Mouse (Mus musculus): ENCODE measurements around the gene Wdr53. TPM values are rescaled to one million over a fixed set of nuclear protein-coding genes. Genes with fewer than 3 reads are reported as not detected.

Gene Wdr53
- polyA plus RNA-seq (2014; fragmentation: Nextera tagmentation; extraction: Ambion mirVana): 17.4 and 20.3 TPM in 2 replicates

DNA sequence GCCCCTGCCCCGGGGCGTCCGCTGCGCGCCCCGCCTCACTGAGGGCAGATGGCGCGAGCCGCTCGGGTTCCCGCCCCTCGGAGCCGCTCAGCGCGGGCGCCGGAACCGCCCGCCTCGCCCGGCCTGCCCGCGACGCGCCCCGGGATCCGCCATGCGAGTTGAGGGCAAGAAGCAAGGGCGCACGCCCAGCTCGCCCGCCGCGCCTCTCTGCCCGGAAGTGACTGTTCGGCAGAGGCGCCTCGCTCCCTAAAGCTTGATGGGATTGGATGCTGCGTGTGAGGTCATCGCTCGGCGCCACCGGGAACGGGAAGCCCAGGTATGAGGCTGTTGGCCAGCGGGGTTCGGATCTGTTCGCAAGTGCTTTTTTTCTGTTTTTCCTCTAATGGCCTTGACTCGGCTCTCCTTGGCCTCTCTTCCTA is at the start of gene Wdr53, which contains the start of gene Fbxo45:
Gene Wdr53 (plus strand): TSS at position 276 of the 419 bp plus-strand sequence.
Gene Fbxo45 (minus strand): TSS at position 207 of the 419 bp plus-strand sequence.
- DNase-seq (ENCODE audit: low spot score) (peak; percentile 98), ATAC-seq (replicated peaks; ENCODE audit: low FRiP score) (peak; percentile 97)
- WGBS: under 1% methylated on average over 42 of the region's 48 CpGs
- Histone ChIP-seq H3K36me3 (ENCODE audit: control insufficient read depth, insufficient read depth, low read length) (no peaks in the 10 kb centered on the region), H3K4me2 (ENCODE audit: low read depth, low read length, severe bottlenecking) (peak within 1 kb of the TSS; percentile 54), H3K27me3 (ENCODE audit: control insufficient read depth, insufficient read depth, low read length) (no peaks in the 10 kb centered on the region), H3K4me1 (replicated peaks; ENCODE audit: control insufficient read depth, insufficient read depth, low read length) (peaks cover 2% of the 10 kb centered on the region; the same call in 1 of the 2 replicates), H3K9me3 (ENCODE audit: control insufficient read depth, low read length) (no peaks in the 10 kb centered on the region), H3K4me3 (ENCODE audit: low read depth, low read length) (peak within 1 kb of the TSS; percentile 93), H3K27ac (ENCODE audit: low read depth, low read length) (peak within 1 kb of the TSS; percentile 91), H3K9ac (ENCODE audit: low read length) (peak within 1 kb of the TSS; percentile 89)

DNA sequence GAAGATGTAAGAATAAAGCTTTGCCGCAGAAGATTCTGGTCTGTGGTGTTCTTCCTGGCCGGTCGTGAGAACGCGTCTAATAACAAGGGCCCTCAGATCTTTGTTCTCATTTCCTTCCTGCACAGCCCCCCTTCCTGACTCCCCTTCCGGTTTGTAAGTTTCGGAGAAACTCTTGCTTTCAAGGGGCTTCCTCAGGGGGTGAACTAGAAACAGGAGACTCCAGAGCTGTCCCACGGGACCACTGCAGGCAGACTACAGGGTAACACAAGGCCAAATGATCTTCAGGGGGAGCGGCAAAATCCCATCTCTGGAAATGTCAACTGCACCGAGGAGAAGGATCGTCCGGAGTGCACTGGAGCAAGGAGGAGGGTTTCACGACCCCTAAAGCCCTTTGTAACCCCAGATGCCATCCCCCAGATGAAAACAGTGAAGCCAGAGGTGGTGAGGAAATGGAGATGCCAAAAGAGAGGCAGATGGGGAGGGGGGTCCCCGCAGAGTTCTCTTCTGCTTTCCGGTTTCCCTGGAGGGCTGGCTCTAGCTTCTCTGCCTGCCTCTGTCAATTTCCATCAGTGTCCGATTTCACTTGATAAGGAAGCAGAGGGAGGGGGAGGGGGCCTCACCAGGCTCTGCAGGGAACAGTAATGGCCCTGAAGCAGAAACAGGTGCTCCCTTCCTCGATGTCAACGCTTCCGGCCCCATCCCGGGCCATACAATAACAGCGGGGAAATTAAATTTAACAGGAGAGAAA is 46.6 kb upstream of the Wdr53 start:
- 61% methylated on average over 21 of the region's 21 CpGs for WGBS
- no peaks in the 10 kb centered on the region for H3K27me3 ChIP-seq (ENCODE audit: control insufficient read depth, insufficient read depth, low read length)
- no peaks in the 10 kb centered on the region for H3K9me3 ChIP-seq (ENCODE audit: control insufficient read depth, low read length)
- no peaks in the 10 kb centered on the region; the same call in 1 of the 2 replicates for H3K4me1 ChIP-seq (replicated peaks; ENCODE audit: control insufficient read depth, insufficient read depth, low read length)
- no peak for ATAC-seq (replicated peaks; ENCODE audit: low FRiP score)
- no peak overlapping the region for H3K4me3 ChIP-seq (ENCODE audit: low read depth, low read length)
- H3K27ac ChIP-seq (ENCODE audit: low read depth, low read length): 0 out of 2 replicates have a peak overlapping the region, but pooled peaks have one; percentile 39
- peak; percentile 54 for DNase-seq (ENCODE audit: low spot score)
- H3K36me3 ChIP-seq (ENCODE audit: control insufficient read depth, insufficient read depth, low read length): no peaks in the 10 kb centered on the region
- peak overlapping the region; percentile 9; the same call in 1 of the 2 replicates for H3K4me2 ChIP-seq (ENCODE audit: low read depth, low read length, severe bottlenecking)
- H3K9ac ChIP-seq (ENCODE audit: low read length): no peak overlapping the region; the same call in 1 of the 2 replicates

DNA sequence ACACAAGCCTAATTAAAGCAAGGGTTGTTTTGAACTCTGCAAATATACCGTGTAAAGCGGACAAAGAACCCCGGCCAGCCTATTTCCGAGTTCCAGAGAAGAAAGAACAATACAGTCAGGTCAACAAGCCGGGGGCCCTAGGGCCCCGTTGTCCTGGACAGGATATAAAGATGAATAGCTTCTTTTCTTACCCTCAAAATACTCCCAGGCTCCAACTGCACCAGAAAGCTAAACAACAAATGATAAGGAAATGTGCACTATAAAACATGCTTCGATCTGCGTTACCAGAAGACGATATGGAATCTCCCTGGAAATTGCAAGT is 46.1 kb upstream of the Wdr53 start:
- Histone ChIP-seq H3K4me2 (ENCODE audit: low read depth, low read length, severe bottlenecking) (no peak overlapping the region), H3K4me3 (ENCODE audit: low read depth, low read length) (no peak overlapping the region), H3K4me1 (replicated peaks; ENCODE audit: control insufficient read depth, insufficient read depth, low read length) (no peaks in the 10 kb centered on the region; the same call in 1 of the 2 replicates), H3K27me3 (ENCODE audit: control insufficient read depth, insufficient read depth, low read length) (no peaks in the 10 kb centered on the region), H3K9ac (ENCODE audit: low read length) (no peak overlapping the region), H3K36me3 (ENCODE audit: control insufficient read depth, insufficient read depth, low read length) (no peaks in the 10 kb centered on the region), H3K27ac (ENCODE audit: low read depth, low read length) (no peak overlapping the region), H3K9me3 (ENCODE audit: control insufficient read depth, low read length) (no peaks in the 10 kb centered on the region)
- 41% methylated on average over 9 of the region's 9 CpGs for WGBS
- DNase-seq (ENCODE audit: low spot score): no peak
- no peak for ATAC-seq (replicated peaks; ENCODE audit: low FRiP score)

DNA sequence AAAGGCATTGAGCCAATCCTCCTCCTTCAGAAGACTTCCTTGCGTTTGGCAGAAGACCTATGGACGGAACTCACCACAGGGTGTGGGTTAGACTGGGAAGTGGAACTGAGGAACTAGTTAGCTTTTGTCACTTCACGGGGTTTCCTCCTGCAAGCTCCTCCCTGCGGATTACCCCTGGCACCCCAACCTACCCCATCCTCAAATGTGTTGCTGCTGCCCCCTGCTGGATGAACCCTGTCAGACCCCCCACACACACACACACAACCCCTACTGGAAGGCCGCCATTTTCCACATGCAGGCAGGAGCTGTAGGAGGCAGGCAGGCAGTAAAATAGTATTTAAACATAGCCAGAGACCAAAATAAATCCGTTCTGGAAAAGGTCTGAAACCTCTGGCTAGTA is 44.3 kb upstream of the Wdr53 start:
- WGBS: 84% methylated on average over 6 of the region's 6 CpGs
- Histone ChIP-seq H3K27ac (ENCODE audit: low read depth, low read length) (no peak overlapping the region), H3K27me3 (ENCODE audit: control insufficient read depth, insufficient read depth, low read length) (no peaks in the 10 kb centered on the region), H3K36me3 (ENCODE audit: control insufficient read depth, insufficient read depth, low read length) (no peaks in the 10 kb centered on the region), H3K9me3 (ENCODE audit: control insufficient read depth, low read length) (no peaks in the 10 kb centered on the region), H3K4me3 (ENCODE audit: low read depth, low read length) (no peak overlapping the region), H3K4me1 (replicated peaks; ENCODE audit: control insufficient read depth, insufficient read depth, low read length) (no peaks in the 10 kb centered on the region; the same call in 1 of the 2 replicates), H3K4me2 (ENCODE audit: low read depth, low read length, severe bottlenecking) (no peak overlapping the region), H3K9ac (ENCODE audit: low read length) (no peak overlapping the region)
- DNase-seq (ENCODE audit: low spot score): peak; percentile 57
- no peak for ATAC-seq (replicated peaks; ENCODE audit: low FRiP score)

DNA sequence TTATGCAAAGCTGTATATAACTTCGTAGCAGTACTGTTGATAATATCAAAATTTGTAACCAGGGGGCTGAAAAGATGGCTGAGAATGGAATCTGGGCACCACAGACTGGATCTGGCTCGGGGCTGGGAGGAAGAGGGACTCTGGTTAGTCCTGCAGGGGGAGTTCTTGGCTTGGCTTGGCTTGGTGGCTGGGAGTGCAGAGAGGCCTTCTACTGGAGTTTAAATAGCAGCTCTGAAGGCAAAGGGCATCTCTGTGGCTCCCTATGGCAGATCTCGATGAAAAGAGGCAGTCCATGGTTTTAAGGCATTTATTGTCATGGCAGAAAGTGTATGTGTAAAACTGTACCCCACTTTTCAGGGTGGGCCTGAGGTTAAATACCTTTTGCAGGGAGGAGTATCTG is 42.1 kb upstream of the Wdr53 start:
- no peak overlapping the region for H3K27ac ChIP-seq (ENCODE audit: low read depth, low read length)
- ATAC-seq (replicated peaks; ENCODE audit: low FRiP score) (no peak), DNase-seq (ENCODE audit: low spot score) (no peak)
- H3K4me2 ChIP-seq (ENCODE audit: low read depth, low read length, severe bottlenecking): no peak overlapping the region
- H3K27me3 ChIP-seq (ENCODE audit: control insufficient read depth, insufficient read depth, low read length): no peaks in the 10 kb centered on the region
- no peaks in the 10 kb centered on the region for H3K36me3 ChIP-seq (ENCODE audit: control insufficient read depth, insufficient read depth, low read length)
- H3K4me1 ChIP-seq (replicated peaks; ENCODE audit: control insufficient read depth, insufficient read depth, low read length): no peaks in the 10 kb centered on the region; the same call in 1 of the 2 replicates
- H3K9me3 ChIP-seq (ENCODE audit: control insufficient read depth, low read length): no peaks in the 10 kb centered on the region
- H3K9ac ChIP-seq (ENCODE audit: low read length): no peak overlapping the region
- 60% methylated on average over 3 of the region's 3 CpGs for WGBS
- H3K4me3 ChIP-seq (ENCODE audit: low read depth, low read length): no peak overlapping the region

DNA sequence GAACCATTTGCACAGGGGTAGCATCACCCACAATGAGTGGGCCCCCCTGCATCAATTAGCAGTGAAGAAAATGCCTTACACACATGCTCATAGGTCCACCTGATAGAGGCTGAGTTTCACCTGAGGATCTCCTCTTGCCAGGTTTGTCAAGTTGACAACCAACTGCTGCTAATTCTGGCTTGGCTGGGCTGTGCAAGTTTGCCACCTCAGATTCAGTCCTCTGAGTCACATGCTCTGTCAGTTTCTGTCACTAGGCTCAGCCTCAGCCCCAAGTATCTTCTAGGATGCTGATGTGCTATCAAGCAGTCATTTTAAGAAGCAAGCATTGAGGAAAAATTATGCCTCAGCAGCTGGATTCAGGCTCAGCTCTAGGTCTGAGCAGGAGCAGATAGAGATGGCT is 32.9 kb upstream of the Wdr53 start:
- Histone ChIP-seq H3K4me2 (ENCODE audit: low read depth, low read length, severe bottlenecking) (no peak overlapping the region), H3K27ac (ENCODE audit: low read depth, low read length) (no peak overlapping the region), H3K27me3 (ENCODE audit: control insufficient read depth, insufficient read depth, low read length) (no peaks in the 10 kb centered on the region), H3K9me3 (ENCODE audit: control insufficient read depth, low read length) (no peaks in the 10 kb centered on the region), H3K4me1 (replicated peaks; ENCODE audit: control insufficient read depth, insufficient read depth, low read length) (no peaks in the 10 kb centered on the region), H3K4me3 (ENCODE audit: low read depth, low read length) (no peak overlapping the region), H3K36me3 (ENCODE audit: control insufficient read depth, insufficient read depth, low read length) (no peaks in the 10 kb centered on the region), H3K9ac (ENCODE audit: low read length) (no peak overlapping the region)
- ATAC-seq (replicated peaks; ENCODE audit: low FRiP score) (no peak), DNase-seq (ENCODE audit: low spot score) (no peak)

DNA sequence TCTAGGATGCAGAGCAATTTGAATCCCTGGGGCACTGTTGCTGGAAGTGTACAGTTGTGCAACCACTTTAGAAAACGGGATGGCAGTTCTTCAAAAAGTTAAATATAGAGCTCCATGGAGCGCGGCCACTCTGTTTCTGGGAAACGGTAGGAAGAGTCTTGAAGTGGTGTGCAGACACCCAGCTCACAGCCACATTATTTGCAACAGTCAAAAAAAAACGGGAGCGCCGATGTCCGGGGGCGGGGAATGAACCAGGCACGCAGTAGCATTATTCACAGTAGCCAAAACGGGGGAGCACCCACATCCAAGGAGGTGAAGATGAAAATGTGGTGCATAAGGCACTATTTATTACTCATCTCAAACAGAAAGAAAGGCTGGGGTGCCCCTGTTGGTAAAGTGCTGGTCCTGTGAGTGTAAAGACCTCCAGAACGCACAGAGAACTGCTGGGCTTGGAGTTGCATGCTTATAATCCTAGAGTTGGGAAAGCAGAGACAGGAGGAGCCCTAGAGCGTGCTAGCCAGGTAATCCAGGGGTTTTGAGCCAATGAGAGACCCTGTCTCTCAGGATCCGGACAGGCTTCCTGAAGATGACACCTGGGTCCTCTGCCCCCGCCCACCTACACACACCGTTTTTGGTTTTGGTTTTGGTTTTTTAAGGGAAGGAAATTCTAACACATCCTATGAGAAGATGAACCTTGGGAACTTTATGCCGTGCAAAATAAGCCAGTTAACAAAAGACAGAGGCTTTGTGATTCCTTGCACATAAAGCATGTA is 32.0 kb upstream of the Wdr53 start:
- DNase-seq (ENCODE audit: low spot score) (no peak), ATAC-seq (replicated peaks; ENCODE audit: low FRiP score) (no peak)
- no peak overlapping the region for H3K4me3 ChIP-seq (ENCODE audit: low read depth, low read length)
- H3K4me2 ChIP-seq (ENCODE audit: low read depth, low read length, severe bottlenecking): no peak overlapping the region
- no peaks in the 10 kb centered on the region for H3K27me3 ChIP-seq (ENCODE audit: control insufficient read depth, insufficient read depth, low read length)
- H3K36me3 ChIP-seq (ENCODE audit: control insufficient read depth, insufficient read depth, low read length): no peaks in the 10 kb centered on the region
- no peak overlapping the region for H3K27ac ChIP-seq (ENCODE audit: low read depth, low read length)
- 85% methylated on average over 17 of the region's 17 CpGs for WGBS
- H3K9ac ChIP-seq (ENCODE audit: low read length): no peak overlapping the region
- H3K4me1 ChIP-seq (replicated peaks; ENCODE audit: control insufficient read depth, insufficient read depth, low read length): no peaks in the 10 kb centered on the region
- no peaks in the 10 kb centered on the region for H3K9me3 ChIP-seq (ENCODE audit: control insufficient read depth, low read length)

DNA sequence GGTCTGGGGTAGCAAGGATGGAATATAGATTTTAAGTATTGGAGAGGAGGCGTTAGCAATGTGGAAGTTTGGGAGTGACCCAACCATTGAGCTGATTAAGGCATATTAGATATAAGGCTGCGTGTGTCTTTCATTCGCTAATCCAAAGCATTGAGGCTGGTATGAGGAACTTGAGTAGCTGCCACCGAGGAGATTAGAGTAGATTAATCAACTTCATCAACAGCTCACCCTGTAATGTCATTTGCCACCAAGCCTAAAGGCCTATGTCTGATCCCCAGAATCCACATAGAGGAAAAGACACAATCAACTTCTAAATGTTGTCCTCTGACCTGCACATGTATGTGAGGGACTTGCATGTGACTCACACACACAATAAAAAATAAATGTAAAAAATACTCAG is 25.2 kb upstream of the Wdr53 start:
- Histone ChIP-seq H3K4me2 (ENCODE audit: low read depth, low read length, severe bottlenecking) (no peak overlapping the region), H3K27ac (ENCODE audit: low read depth, low read length) (no peak overlapping the region), H3K9ac (ENCODE audit: low read length) (no peak overlapping the region), H3K36me3 (ENCODE audit: control insufficient read depth, insufficient read depth, low read length) (no peaks in the 10 kb centered on the region), H3K27me3 (ENCODE audit: control insufficient read depth, insufficient read depth, low read length) (no peaks in the 10 kb centered on the region), H3K9me3 (ENCODE audit: control insufficient read depth, low read length) (no peaks in the 10 kb centered on the region), H3K4me1 (replicated peaks; ENCODE audit: control insufficient read depth, insufficient read depth, low read length) (no peaks in the 10 kb centered on the region), H3K4me3 (ENCODE audit: low read depth, low read length) (no peak overlapping the region)
- DNase-seq (ENCODE audit: low spot score) (no peak), ATAC-seq (replicated peaks; ENCODE audit: low FRiP score) (no peak)
- 86% methylated on average over 4 of the region's 4 CpGs for WGBS

All from forebrain, embryonic 11.5 days (tissue).